Mouse (Mus musculus): ENCODE measurements around the gene Acsf3. TPM values are rescaled to one million over a fixed set of nuclear protein-coding genes. Genes with fewer than 3 reads are reported as not detected.
A peak's percentile ranks its signal among the peaks of the same experiment; 100 is the strongest.

The Acsf3 gene
- total and polyA plus RNA-seq, 3 experiments, result 17.8 to 37.2 TPM; not detected in 1

DNA sequence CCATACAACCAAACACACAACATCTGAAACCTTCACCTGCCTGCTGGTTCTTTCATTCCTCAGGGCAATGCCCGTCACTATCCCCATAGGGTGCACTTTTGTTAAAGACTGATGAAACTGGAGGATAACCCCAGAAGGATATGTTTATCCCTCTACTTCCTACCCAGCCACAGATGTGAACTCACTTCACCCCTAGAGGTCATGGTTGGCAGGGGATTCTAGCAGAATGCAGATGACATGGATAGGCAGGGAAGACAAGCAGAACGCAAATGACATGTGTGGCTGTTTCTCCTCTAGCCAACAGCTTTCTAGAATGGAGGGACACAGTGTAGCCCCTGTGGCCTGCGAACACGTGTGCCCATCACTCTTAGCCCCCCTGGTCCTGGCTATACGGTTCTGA is 47.9 kb upstream of the Acsf3 start (continued):
- TF ChIP-seq CTCF (IDR thresholded peaks at IDR 0.05 in 2 of 3, conservative IDR thresholded peaks at IDR 0.05 in 1 of 3; ENCODE audit: control insufficient read depth in 1 of 3, insufficient read depth in 1 of 3, low read depth in 2 of 3, low read length in 3 of 3, poor library complexity in 1 of 3, severe bottlenecking in 1 of 3), result peak in 2 of 3 experiments; percentile 17 to 21; a peak in 2 of 6 replicates
- TF ChIP-seq MAZ (IDR thresholded peaks at IDR 0.05; ENCODE audit: low read depth, low read length), result no peak
- no peak for TF ChIP-seq E2F4 (IDR thresholded peaks at IDR 0.05; ENCODE audit: borderline replicate concordance, low read depth, low read length)
- no peak for TF ChIP-seq ZKSCAN1 (IDR thresholded peaks at IDR 0.05; ENCODE audit: low read depth, low read length)
- no peak for TF ChIP-seq GATA1 (IDR thresholded peaks at IDR 0.05; ENCODE audit: low read depth, low read length)
- no peak for TF ChIP-seq POLR2A (IDR thresholded peaks at IDR 0.05; ENCODE audit: control insufficient read depth in 1 of 2, insufficient read depth in 1 of 2, low read depth in 1 of 2, low read length in 2 of 2, poor library complexity in 1 of 2)
- no peak for TF ChIP-seq USF2 (IDR thresholded peaks at IDR 0.05; ENCODE audit: borderline replicate concordance in 1 of 2, insufficient read depth in 1 of 2, low read depth in 1 of 2, low read length in 2 of 2)
- TF ChIP-seq USF1 (IDR thresholded peaks at IDR 0.05; ENCODE audit: low read depth, low read length), result no peak
- TF ChIP-seq POLR2AphosphoS5 (IDR thresholded peaks at IDR 0.05; ENCODE audit: borderline replicate concordance, low read depth, low read length), result no peak
- TF ChIP-seq SMC3 (IDR thresholded peaks at IDR 0.05; ENCODE audit: low read depth, low read length), result 0 out of 2 replicates have a peak, but pooled peaks have one; percentile 10
- peak; percentile 53 for TF ChIP-seq ETS1 (IDR thresholded peaks at IDR 0.05; ENCODE audit: low read depth, low read length)
- TF ChIP-seq ZNF384 (IDR thresholded peaks at IDR 0.05; ENCODE audit: low read depth, low read length), result no peak
- TF ChIP-seq NRF1 (IDR thresholded peaks at IDR 0.05; ENCODE audit: insufficient read depth, low read depth, low read length, poor library complexity, severe bottlenecking), result no peak
- TF ChIP-seq CHD1 (IDR thresholded peaks at IDR 0.05; ENCODE audit: low read depth, low read length), result no peak
- 0 out of 2 replicates have a peak, but pooled peaks have one; percentile 11 for TF ChIP-seq NELFE (IDR thresholded peaks at IDR 0.05; ENCODE audit: low read depth, low read length)
- no peak for TF ChIP-seq JUND (IDR thresholded peaks at IDR 0.05; ENCODE audit: low read depth, low read length)
- no peak for TF ChIP-seq ZC3H11A (IDR thresholded peaks at IDR 0.05; ENCODE audit: low read depth, low read length)
- TF ChIP-seq TAL1 (IDR thresholded peaks at IDR 0.05; ENCODE audit: low read length), result no peak
- no peak; the same call in 1 of the 2 replicates for TF ChIP-seq MAX (IDR thresholded peaks at IDR 0.05; ENCODE audit: low read length)
- TF ChIP-seq RCOR1 (IDR thresholded peaks at IDR 0.05; ENCODE audit: low read depth, low read length), result no peak

DNA sequence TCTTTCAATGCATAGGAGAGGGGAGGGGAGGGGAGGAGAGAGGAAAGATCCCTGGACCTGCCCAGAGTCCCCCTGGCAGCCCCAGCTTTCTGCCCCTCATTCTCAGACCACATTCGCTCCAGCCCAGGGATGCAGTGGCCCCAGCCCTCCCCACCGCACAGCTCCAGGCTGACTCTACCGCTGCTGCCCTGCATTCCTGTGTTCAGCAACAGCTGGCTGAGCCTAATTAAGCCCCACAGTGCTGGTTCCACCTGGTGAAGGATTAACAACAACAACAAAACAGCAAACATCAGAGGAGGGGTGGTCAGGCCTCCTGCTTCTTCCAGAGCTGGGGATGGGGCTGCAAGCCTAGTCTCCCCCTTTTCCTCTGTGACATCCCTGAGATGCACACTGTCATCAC is 46.7 kb upstream of the Acsf3 start:
- H3K27me3 ChIP-seq (ENCODE audit: control insufficient read depth in 1 of 2, insufficient read depth in 2 of 2, low read length in 2 of 2), result no peaks in the 10 kb centered on the region
- no peak for TF ChIP-seq USF2 (IDR thresholded peaks at IDR 0.05; ENCODE audit: borderline replicate concordance in 1 of 2, insufficient read depth in 1 of 2, low read depth in 1 of 2, low read length in 2 of 2)
- no peak for TF ChIP-seq GABPA (IDR thresholded peaks at IDR 0.05; ENCODE audit: low read depth, low read length)
- H3K4me1 ChIP-seq (ENCODE audit: control insufficient read depth in 1 of 2, insufficient read depth in 2 of 2, low read length in 2 of 2), result peaks cover 8 to 14% of the 10 kb centered on the region in 2 experiments; a peak in 3 of 4 replicates

More for the DNA sequence above, 46.7 kb upstream of the Acsf3 start:
- no peak for DNase-seq (ENCODE audit: low read depth, low spot score)
- H3K9ac ChIP-seq (ENCODE audit: control insufficient read depth, low read depth, low read length, poor library complexity, severe bottlenecking), result no peak overlapping the region
- no peaks in the 10 kb centered on the region for H3K9me3 ChIP-seq (replicated peaks; ENCODE audit: insufficient read depth, low read length)
- peaks cover 0 to 2% of the 10 kb centered on the region in 2 experiments; a peak in 2 of 4 replicates for H3K36me3 ChIP-seq (ENCODE audit: control insufficient read depth in 1 of 2, insufficient read depth in 2 of 2, low read length in 2 of 2)
- no peaks in the 10 kb centered on the region for H3K79me2 ChIP-seq (ENCODE audit: control insufficient read depth, insufficient read depth, low read length, poor library complexity)
- no peak overlapping the region for H3K4me3 ChIP-seq (ENCODE audit: control insufficient read depth in 1 of 2, insufficient read depth in 1 of 2, low read depth in 2 of 2, low read length in 2 of 2)
- no peak overlapping the region for H3K27ac ChIP-seq (ENCODE audit: control insufficient read depth, low read depth, low read length)

All from MEL (cell line).